Mouse (Mus musculus) heart, postnatal 25 days (tissue): Measurements from ENCODE around the gene Teddm1b. TPM values are rescaled to one million over a fixed set of nuclear protein-coding genes. Genes with fewer than 3 reads are reported as not detected.

Experiments used
- DNase-seq: peaks from one replicate; pipeline ENCODE4 v3.0.0; 2022; ENCODE audit warnings: low spot score
- intact Hi-C: fragments of 180-260 bp; cut with DNase I; formaldehyde crosslinking; loops from one replicate; pipeline ENCODE4 v1.15.1; 2025
- total RNA-seq, 2 experiments: library from RNA; stranded (reverse); gene quantifications; 2 replicates each; pipeline ENCODE4 v1.2.3; 2021

The Teddm1b gene
- total RNA-seq, 2 experiments from 2014 or later, result not detected

DNA sequence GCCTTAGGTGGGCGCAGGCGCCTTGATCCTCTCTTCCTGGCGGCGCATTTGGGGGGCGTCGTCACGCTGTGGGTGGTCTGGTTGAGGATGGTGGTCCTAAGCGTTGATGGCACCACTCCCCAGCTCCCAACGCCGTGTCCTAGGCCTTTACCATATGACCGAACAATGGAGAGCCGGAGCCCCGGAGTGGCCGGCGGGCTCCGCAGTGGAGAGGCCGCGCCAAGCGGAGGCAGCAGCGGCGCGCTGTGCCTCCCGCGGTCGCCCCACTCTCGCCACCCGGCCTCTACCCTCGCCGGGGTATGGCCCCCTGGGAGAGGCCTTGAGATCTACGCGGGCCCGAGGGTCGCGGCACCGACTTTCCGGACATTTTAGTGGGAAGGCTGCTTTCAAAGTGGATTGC, 26.2 kb downstream of the Teddm1b start:
- intact Hi-C loops, result loop anchor here (2.0 kb wide), 2 partner anchors 18 to 132 kb away; no protein-coding TSS in a partner anchor

GRCm38 (mm10) chr1:153900860-153901730, 26.9 kb downstream of the Teddm1b start:
- DNase-seq, result peak; percentile 50
- intact Hi-C loops, result loop anchor here (2.0 kb wide), 2 partner anchors 18 to 132 kb away; no protein-coding TSS in a partner anchor

More for the DNA sequence above, 26.2 kb downstream of the Teddm1b start:
- DNase-seq, result no peak

DNA sequence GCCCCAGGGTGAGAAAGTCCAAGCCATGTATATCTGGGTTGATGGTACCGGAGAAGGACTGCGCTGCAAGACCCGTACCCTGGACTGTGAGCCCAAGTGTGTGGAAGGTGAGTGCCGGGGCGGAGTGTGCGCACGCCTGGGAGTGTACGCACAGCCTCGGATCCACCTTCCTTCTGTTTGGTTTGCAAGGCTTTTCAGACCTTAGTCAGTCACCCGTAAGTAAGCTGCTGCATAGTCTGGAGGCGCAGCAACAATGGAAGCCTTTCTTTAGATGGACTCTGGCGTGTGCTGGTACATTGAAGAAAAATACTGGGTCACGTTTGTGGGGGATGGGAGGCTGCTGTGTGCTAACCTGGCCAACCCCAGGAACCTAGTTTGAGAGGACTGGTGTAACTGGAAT, 28.9 kb downstream of the Teddm1b start:
- intact Hi-C loops, result no loop called here
- no peak for DNase-seq

DNA sequence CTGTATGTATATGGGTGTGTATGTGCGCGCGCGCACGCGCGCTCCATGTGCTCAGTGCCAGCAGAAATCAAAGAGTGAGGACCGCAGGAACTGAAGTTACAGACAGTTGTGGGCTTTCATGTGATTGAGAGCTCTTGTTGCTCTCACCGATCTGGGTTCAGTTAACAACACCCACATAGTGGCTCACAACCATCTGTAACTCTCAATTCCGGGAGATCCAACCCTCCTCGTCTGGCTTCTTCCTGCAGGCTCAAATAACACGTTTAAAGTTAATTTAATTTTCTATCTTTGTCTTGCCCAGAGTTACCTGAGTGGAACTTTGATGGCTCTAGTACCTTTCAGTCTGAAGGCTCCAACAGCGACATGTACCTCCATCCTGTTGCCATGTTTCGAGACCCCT, 30.1 kb downstream of the Teddm1b start:
- DNase-seq, result no peak
- intact Hi-C loops, result no loop called here

GRCm38 (mm10) chr1:153905884-153906283, 31.7 kb downstream of the Teddm1b start:
- no peak for DNase-seq
- intact Hi-C loops, result no loop called here

GRCm38 (mm10) chr1:153908208-153908607, 34.1 kb downstream of the Teddm1b start:
- no peak for DNase-seq
- intact Hi-C loops, result no loop called here

DNA sequence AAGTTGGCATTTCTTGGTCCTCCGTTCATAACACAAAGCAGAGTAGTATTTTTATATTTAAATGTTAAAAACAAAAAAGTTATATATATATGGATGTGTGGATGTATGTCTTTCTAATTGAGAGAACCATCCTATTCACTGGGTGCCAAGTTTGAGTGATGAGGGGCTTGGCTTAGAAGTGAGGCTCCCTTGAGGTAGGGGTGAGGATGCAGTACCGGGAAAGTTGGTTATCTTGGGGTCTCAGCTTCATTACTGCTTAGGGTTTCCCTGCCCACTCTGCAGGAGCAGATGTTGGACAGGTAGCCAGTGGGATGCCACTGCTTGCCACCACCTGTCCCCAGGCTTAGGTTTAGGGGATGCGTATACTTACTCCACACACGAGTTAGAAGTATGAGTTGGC, 34.6 kb downstream of the Teddm1b start:
- DNase-seq, result no peak
- intact Hi-C loops, result no loop called here

DNA sequence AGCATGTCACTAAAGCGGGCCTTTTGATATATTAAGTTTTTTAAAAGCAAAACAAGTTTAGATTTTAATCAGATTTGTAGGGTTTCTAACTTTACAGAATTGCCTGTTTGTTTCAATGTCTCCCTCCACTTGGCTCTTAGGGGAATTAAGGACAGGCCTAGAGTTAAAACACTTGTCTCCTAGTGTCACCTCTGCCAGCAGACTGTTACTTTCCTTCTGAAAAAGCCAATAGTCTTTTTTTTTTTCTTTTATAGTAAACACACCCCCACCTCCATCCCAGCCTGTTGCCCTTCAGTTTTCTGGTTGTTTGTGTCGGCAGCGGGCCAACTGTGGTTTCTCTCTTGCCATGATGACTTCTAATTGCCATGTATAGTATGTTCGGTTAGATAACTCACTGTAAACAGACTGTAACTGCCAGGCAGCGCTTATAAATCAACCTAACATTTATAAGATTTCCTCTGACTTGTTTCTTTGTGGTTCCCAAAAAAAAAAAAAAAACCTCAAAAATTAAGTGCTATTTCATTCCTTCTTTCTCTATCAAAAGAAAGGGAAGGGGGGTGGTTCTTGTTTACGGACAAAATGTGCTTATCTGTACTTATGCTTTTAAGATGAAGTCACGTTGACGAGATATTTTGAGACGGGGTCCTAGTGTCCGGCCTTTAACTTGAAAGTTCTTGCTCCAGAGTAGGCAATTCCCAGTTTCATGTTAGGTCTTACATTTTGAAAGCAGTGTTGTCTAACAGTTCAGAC, 35.2 kb downstream of the Teddm1b start:
- no peak for DNase-seq
- intact Hi-C loops, result no loop called here

- intact Hi-C loops, result no loop called here
- no peak for DNase-seq
Measured at GRCm38 (mm10) chr1:153909963-153910291, 35.8 kb downstream of the Teddm1b start.

DNA sequence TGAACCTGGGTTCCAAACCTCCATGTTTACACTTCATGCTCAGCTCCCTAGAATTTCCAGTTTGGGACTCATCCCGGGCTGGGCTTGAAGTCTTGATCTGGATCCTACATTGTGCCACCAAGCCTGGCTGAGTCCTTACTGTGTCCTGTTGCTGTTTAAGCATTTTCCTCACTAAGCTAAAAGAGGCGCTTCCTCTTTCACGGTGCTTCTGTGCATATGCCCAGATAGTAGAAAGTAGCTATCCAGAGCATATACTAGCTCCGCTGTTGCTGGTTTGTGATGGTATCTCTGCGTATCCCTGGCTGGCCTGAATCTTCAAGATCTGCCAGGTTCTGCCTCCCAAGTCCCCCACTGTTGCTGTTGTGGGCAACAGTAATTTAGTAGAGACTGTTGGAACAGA, 36.3 kb downstream of the Teddm1b start:
- no peak for DNase-seq
- intact Hi-C loops, result no loop called here

DNA sequence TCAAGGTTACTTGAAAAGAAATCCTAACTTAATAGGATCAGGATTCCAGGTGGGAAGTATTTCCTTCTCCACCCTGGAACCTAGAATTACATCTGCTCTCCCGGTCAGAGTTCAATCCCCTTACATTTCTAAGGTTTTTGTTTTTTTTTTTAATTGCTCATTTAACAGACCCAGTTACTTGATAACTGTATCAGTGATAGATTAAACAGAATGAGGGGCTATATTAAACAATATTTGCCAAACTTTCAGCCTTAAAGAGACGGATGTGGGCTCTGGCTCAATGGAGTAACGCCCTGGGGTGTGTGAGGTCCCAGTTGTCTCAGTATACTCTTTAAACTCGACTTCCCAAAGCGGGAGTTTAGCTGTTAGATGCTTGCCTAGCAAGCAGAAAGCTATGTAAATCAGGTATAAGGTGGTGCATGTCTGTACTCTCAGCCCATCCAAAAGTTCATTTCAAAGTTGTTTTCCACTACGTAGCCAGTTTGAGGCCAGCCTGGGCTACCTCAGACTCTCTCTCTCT, 37.2 kb downstream of the Teddm1b start:
- no peak for DNase-seq
- intact Hi-C loops, result no loop called here

- DNase-seq, result no peak
- intact Hi-C loops, result no loop called here
Measured at GRCm38 (mm10) chr1:153913869-153914268, 39.7 kb downstream of the Teddm1b start.

DNA sequence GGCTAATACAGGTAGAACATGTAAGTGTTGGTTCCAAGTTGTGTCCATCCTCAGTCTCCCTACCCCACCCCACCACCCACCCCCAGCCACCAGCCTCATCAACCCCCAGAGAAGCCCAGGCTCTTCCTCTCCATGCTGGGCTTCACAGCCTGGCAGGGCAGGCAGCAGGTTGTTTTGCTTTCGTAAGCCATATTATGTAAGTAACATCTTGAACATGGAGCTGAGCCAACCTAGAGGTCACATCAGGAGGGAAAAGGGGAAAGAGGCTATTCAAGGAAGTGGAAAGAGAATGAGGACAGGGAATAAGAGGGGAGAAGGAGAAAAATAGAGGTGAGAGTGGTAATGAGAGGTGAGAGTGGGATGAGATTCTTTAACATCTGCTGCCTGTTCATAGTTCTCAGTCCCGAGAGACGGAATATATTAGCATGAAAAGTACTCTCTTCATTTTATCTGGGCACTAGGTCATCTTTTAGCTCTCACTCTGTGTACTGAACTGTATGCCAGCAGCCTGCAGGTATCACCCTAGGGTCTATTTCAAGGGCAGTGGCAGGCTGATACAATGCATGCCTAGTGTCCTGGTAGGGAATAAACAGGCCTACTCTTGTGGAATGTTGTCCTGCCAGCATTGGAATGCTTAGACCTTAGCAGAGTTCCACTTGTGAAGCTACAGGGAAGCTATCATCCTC, 44.5 kb downstream of the Teddm1b start:
- no peak for DNase-seq
- intact Hi-C loops, result loop anchor here (2.0 kb wide), 1 partner anchor 18 kb away; the partner anchor contains the start of gene Teddm2

GRCm38 (mm10) chr1:153921642-153922041, 47.5 kb downstream of the Teddm1b start:
- intact Hi-C loops, result loop anchor here (5.0 kb wide), 1 partner anchor 111 kb away; no protein-coding TSS in a partner anchor
- DNase-seq, result no peak

DNA sequence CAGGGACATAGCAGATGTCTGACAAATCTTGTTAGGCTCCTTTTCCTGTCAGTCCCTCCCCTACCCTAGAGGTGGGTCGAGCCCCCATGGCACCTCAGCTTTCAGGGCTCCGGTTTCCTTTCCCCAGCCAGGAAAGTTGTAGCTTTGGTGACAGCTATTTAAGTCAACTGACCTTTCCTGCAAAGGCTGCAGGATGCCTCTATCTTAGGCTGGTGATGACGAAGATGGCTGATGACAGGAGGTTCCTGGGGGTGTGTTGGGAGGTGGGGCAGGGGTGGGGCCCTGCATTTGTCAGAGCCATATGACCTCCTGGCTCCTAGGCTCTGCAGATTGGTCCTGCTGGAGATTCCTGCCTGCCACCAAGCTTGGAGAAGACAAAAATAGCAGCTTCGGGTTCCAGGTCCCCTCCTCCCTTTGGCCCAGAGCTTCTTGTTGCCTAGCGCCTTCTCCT, 48.5 kb downstream of the Teddm1b start:
- intact Hi-C loops, result loop anchor here (5.0 kb wide), 1 partner anchor 110 kb away; no protein-coding TSS in a partner anchor

GRCm38 (mm10) chr1:153924395-153925385, 50.5 kb downstream of the Teddm1b start:
- intact Hi-C loops, result loop anchor here (5.0 kb wide), 1 partner anchor 108 kb away; no protein-coding TSS in a partner anchor
- DNase-seq, result no peak

More for the DNA sequence above, 48.5 kb downstream of the Teddm1b start:
- peak; percentile 50 for DNase-seq
